Comparison of ENCODE assay signal across 9 mouse cellular contexts in genomic region chr11:54861471-54862420, GRCm38 (mm10). TPM values are rescaled to one million over a fixed set of nuclear protein-coding genes. Genes with fewer than 3 reads are reported as not detected.
DNase-seq lines count a peak whose midpoint lies in the region; ATAC-seq and TF ChIP-seq lines count a peak whose summit lies in the region.
"Had no signal": no experiment of that assay in that cellular context is flagged by ENCODE, and none has a peak within 500 bp of the region (broad histone marks: within the 10 kb centered on the region; RNA-seq: fewer than 3 reads in every experiment).

No protein-coding gene starts in this region.

- H3K27ac ChIP-seq in heart, embryonic 15.5 days: peak overlapping the region; percentile 92; the same call in 1 of the 2 replicates
- H3K27ac ChIP-seq in MEL (ENCODE audit: control insufficient read depth, low read depth, low read length): peak overlapping the region; percentile 10; the same call in 1 of the 2 replicates
- H3K27ac ChIP-seq in hindbrain, embryonic 12.5 days: no peak overlapping the region
- H3K27ac ChIP-seq in midbrain, embryonic 12.5 days (replicated peaks): no peak overlapping the region

- H3K4me1 ChIP-seq in heart, embryonic 15.5 days (replicated peaks): peaks cover 18% of the 10 kb centered on the region
- H3K4me1 ChIP-seq in MEL (ENCODE audit: control insufficient read depth in 1 of 2, insufficient read depth in 2 of 2, low read length in 2 of 2): peaks cover 0 to 15% of the 10 kb centered on the region in 2 experiments; a peak in 2 of 4 replicates
- peaks cover 13% of the 10 kb centered on the region for H3K4me1 ChIP-seq in hindbrain, embryonic 12.5 days
- peaks cover 18% of the 10 kb centered on the region for H3K4me1 ChIP-seq in midbrain, embryonic 12.5 days

- no peaks in the 10 kb centered on the region for H3K36me3 ChIP-seq in heart, embryonic 15.5 days
- H3K36me3 ChIP-seq in MEL (ENCODE audit: control insufficient read depth in 1 of 2, insufficient read depth in 2 of 2, low read length in 2 of 2): peaks cover 0 to 9% of the 10 kb centered on the region in 2 experiments; a peak in 2 of 4 replicates
- no peaks in the 10 kb centered on the region for H3K36me3 ChIP-seq in hindbrain, embryonic 12.5 days
- H3K36me3 ChIP-seq in midbrain, embryonic 12.5 days: no peaks in the 10 kb centered on the region

- no peak for TF ChIP-seq EP300 in MEL (IDR thresholded peaks at IDR 0.05; ENCODE audit: low read depth in 1 of 2, low read length in 2 of 2)

- ATAC-seq in heart, embryonic 15.5 days (replicated peaks; ENCODE audit: insufficient number of reproducible peaks, insufficient read depth, low FRiP score, low read depth): no peak
- ATAC-seq in hindbrain, embryonic 12.5 days (ENCODE audit: low FRiP score): no peak
- no peak for ATAC-seq in midbrain, embryonic 12.5 days (ENCODE audit: low FRiP score, low read depth)

- peaks cover 9% of the 10 kb centered on the region for H3K79me2 ChIP-seq in MEL (ENCODE audit: control insufficient read depth, insufficient read depth, low read length, poor library complexity)

- TF ChIP-seq POLR2A in MEL (IDR thresholded peaks at IDR 0.05; ENCODE audit: control insufficient read depth in 1 of 2, insufficient read depth in 1 of 2, low read depth in 1 of 2, low read length in 2 of 2, poor library complexity in 1 of 2): no peak

- no peak for TF ChIP-seq CTCF in MEL (IDR thresholded peaks at IDR 0.05 in 2 of 3, conservative IDR thresholded peaks at IDR 0.05 in 1 of 3; ENCODE audit: control insufficient read depth in 1 of 3, insufficient read depth in 1 of 3, low read depth in 2 of 3, low read length in 3 of 3, poor library complexity in 1 of 3, severe bottlenecking in 1 of 3)

- H3K9me3 ChIP-seq in heart, embryonic 15.5 days (replicated peaks): no peaks in the 10 kb centered on the region
- no peaks in the 10 kb centered on the region for H3K9me3 ChIP-seq in MEL (replicated peaks; ENCODE audit: insufficient read depth, low read length)
- H3K9me3 ChIP-seq in hindbrain, embryonic 12.5 days (replicated peaks): no peaks in the 10 kb centered on the region
- no peaks in the 10 kb centered on the region for H3K9me3 ChIP-seq in midbrain, embryonic 12.5 days

- intact Hi-C loops in left cerebral cortex, postnatal 25 days (cut with DNase I): loop anchor here (1.0 to 10.0 kb wide), 3 partner anchors 75 to 297 kb away; partner anchors contain the start of gene Cdc42se2

- no peak for DNase-seq in heart, adult 8-10 months (ENCODE audit: low spot score)
- no peak for DNase-seq in MEL (ENCODE audit: low read depth, low spot score)
- no peak for DNase-seq in left cerebral cortex, postnatal 25 days (ENCODE audit: low spot score in 2 of 2)
- no peak for DNase-seq in lung, postnatal 25 days (ENCODE audit: low spot score)
- no peak for DNase-seq in right cerebral cortex, adult 18-20 months
- DNase-seq: right cerebral cortex, postnatal 4 days had no signal

- no peaks in the 10 kb centered on the region for H3K27me3 ChIP-seq in heart, embryonic 15.5 days
- no peaks in the 10 kb centered on the region for H3K27me3 ChIP-seq in MEL (ENCODE audit: control insufficient read depth in 1 of 2, insufficient read depth in 2 of 2, low read length in 2 of 2)
- no peaks in the 10 kb centered on the region for H3K27me3 ChIP-seq in hindbrain, embryonic 12.5 days
- no peaks in the 10 kb centered on the region for H3K27me3 ChIP-seq in midbrain, embryonic 12.5 days

- TF ChIP-seq RAD21 in MEL (IDR thresholded peaks at IDR 0.05; ENCODE audit: low read depth, low read length): no peak

- WGBS in heart, embryonic 15.5 days: 85% methylated on average over 5 of the region's 5 CpGs
- WGBS in hindbrain, embryonic 12.5 days: 96% methylated on average over 5 of the region's 5 CpGs
- WGBS in midbrain, embryonic 12.5 days: 91% methylated on average over 5 of the region's 5 CpGs

- H3K4me3 ChIP-seq in heart, embryonic 15.5 days: no peak overlapping the region
- H3K4me3 ChIP-seq in MEL (ENCODE audit: control insufficient read depth in 1 of 2, insufficient read depth in 1 of 2, low read depth in 2 of 2, low read length in 2 of 2): no peak overlapping the region; a peak in 1 of 4 replicates
- H3K4me3 ChIP-seq in hindbrain, embryonic 12.5 days: 0 out of 2 replicates have a peak overlapping the region, but pooled peaks have one; percentile 59
- H3K4me3 ChIP-seq in midbrain, embryonic 12.5 days: no peak overlapping the region

- H3K4me2 ChIP-seq in heart, embryonic 15.5 days: peak overlapping the region; percentile 65
- H3K4me2 ChIP-seq in hindbrain, embryonic 12.5 days (replicated peaks): peak overlapping the region; percentile 59
- peak overlapping the region; percentile 88; the same call in 1 of the 2 replicates for H3K4me2 ChIP-seq in midbrain, embryonic 12.5 days (replicated peaks)

- H3K9ac ChIP-seq in heart, embryonic 15.5 days: no peak overlapping the region
- H3K9ac ChIP-seq in MEL (ENCODE audit: control insufficient read depth, low read depth, low read length, poor library complexity, severe bottlenecking): no peak overlapping the region
- no peak overlapping the region for H3K9ac ChIP-seq in hindbrain, embryonic 12.5 days
- H3K9ac ChIP-seq in midbrain, embryonic 12.5 days (replicated peaks): no peak overlapping the region

TF ChIP-seq in MEL, 35 proteins besides CTCF, POLR2A, EP300 and RAD21:
- TF ChIP-seq TAL1 (IDR thresholded peaks at IDR 0.05; ENCODE audit: low read length) (no peak), MYB (IDR thresholded peaks at IDR 0.05; ENCODE audit: low read depth, low read length) (no peak), POLR2AphosphoS2 (IDR thresholded peaks at IDR 0.05; ENCODE audit: low read length) (no peak), MXI1 (IDR thresholded peaks at IDR 0.05; ENCODE audit: low read depth, low read length) (no peak), MYC (IDR thresholded peaks at IDR 0.05; ENCODE audit: low read depth, low read length) (no peak), ETS1 (IDR thresholded peaks at IDR 0.05; ENCODE audit: low read depth, low read length) (no peak), TCF12 (IDR thresholded peaks at IDR 0.05; ENCODE audit: low read depth, low read length) (no peak), CHD2 (IDR thresholded peaks at IDR 0.05; ENCODE audit: low read length) (no peak), ZNF384 (IDR thresholded peaks at IDR 0.05; ENCODE audit: low read depth, low read length) (no peak), MAFK (IDR thresholded peaks at IDR 0.05; ENCODE audit: borderline replicate concordance, low read depth, low read length) (no peak), JUND (IDR thresholded peaks at IDR 0.05; ENCODE audit: low read depth, low read length) (no peak), POLR2AphosphoS5 (IDR thresholded peaks at IDR 0.05; ENCODE audit: borderline replicate concordance, low read depth, low read length) (no peak), MAX (IDR thresholded peaks at IDR 0.05; ENCODE audit: low read length) (no peak)
TF ChIP-seq in MEL: peak in this region for 0.

RNA-seq across cellular contexts. Expression of gene Lyrm7, which starts 1.0 kb away (rescaled TPM):
- polyA plus RNA-seq in heart, embryonic 15.5 days (2015; fragmentation: Nextera tagmentation; extraction: Ambion mirVana): 17.5 and 24.7 TPM in 2 replicates
- total RNA-seq in heart, adult 8-10 months (2022): 10 to 100 TPM; 35.9 to 40.2 (median 39.3) TPM
- total RNA-seq in MEL (2012; rRNA removed): 12.3 and 12.7 TPM in 2 replicates
- polyA plus RNA-seq in MEL (2012; ENCODE audit: insufficient read depth in 1 of 2, insufficient read length in 2 of 2, low read depth in 1 of 2, low replicate concordance in 2 of 2, missing spikeins in 1 of 2): 100 to 1,000 TPM in 1 of 2 experiments, 10 to 100 TPM in 1; 20.9 to 188 TPM
- 5.5 and 10.8 TPM in 2 replicates for polyA plus RNA-seq in hindbrain, embryonic 12.5 days (2016; fragmentation: Nextera tagmentation; extraction: Ambion mirVana)
- 8.9 TPM in 2 replicates for polyA plus RNA-seq in midbrain, embryonic 12.5 days (2016; fragmentation: Nextera tagmentation; extraction: Ambion mirVana)
- total RNA-seq in left cerebral cortex, postnatal 25 days (2021): 10 to 100 TPM; 26.2 to 27.2 TPM

RNA-seq across cellular contexts. Expression of gene Hint1, which starts 4.4 kb away (rescaled TPM):
- polyA plus RNA-seq in heart, embryonic 15.5 days (2015; fragmentation: Nextera tagmentation; extraction: Ambion mirVana): 497 and 753 TPM in 2 replicates
- total RNA-seq in heart, adult 8-10 months (2022): 100 to 1,000 TPM; 213 to 341 (median 275) TPM
- 567 and 640 TPM in 2 replicates for total RNA-seq in MEL (2012; rRNA removed)
- 1,000 to 10,000 TPM in 1 of 2 experiments, 100 to 1,000 TPM in 1; 529 to 2,790 TPM for polyA plus RNA-seq in MEL (2012; ENCODE audit: insufficient read depth in 1 of 2, insufficient read length in 2 of 2, low read depth in 1 of 2, low replicate concordance in 2 of 2, missing spikeins in 1 of 2)
- 642 and 656 TPM in 2 replicates for polyA plus RNA-seq in hindbrain, embryonic 12.5 days (2016; fragmentation: Nextera tagmentation; extraction: Ambion mirVana)
- 664 and 700 TPM in 2 replicates for polyA plus RNA-seq in midbrain, embryonic 12.5 days (2016; fragmentation: Nextera tagmentation; extraction: Ambion mirVana)
- total RNA-seq in left cerebral cortex, postnatal 25 days (2021): 100 to 1,000 TPM; 236 to 265 TPM

RNA-seq across cellular contexts. Expression of gene Gpx3, which starts 40.5 kb away (rescaled TPM):
- 751 and 850 TPM in 2 replicates for polyA plus RNA-seq in heart, embryonic 15.5 days (2015; fragmentation: Nextera tagmentation; extraction: Ambion mirVana)
- total RNA-seq in heart, adult 8-10 months (2022): 100 to 1,000 TPM; 188 to 354 (median 218) TPM
- total RNA-seq in MEL (2012; rRNA removed): 0.12 TPM in 1 of 2 replicates, not detected in the other
- under 1 TPM in 1 of 2 experiments, not detected in 1; 0.15 TPM for polyA plus RNA-seq in MEL (2012; ENCODE audit: insufficient read depth in 1 of 2, insufficient read length in 2 of 2, low read depth in 1 of 2, low replicate concordance in 2 of 2, missing spikeins in 1 of 2)
- 67.5 and 68.6 TPM in 2 replicates for polyA plus RNA-seq in hindbrain, embryonic 12.5 days (2016; fragmentation: Nextera tagmentation; extraction: Ambion mirVana)
- polyA plus RNA-seq in midbrain, embryonic 12.5 days (2016; fragmentation: Nextera tagmentation; extraction: Ambion mirVana): 36.1 and 39.7 TPM in 2 replicates
- total RNA-seq in left cerebral cortex, postnatal 25 days (2021): 1 to 10 TPM; 8.6 to 9.7 TPM

Comparison
In these comparisons a context has a peak if more than half of its experiments do, and no peak if none do; other contexts are left out.
1. H3K27ac ChIP-seq: peak in heart, embryonic 15.5 days (single experiment) and MEL (single experiment); none in hindbrain, embryonic 12.5 days (single experiment) and midbrain, embryonic 12.5 days (single experiment).
2. RNA of gene Gpx3, which starts 40.5 kb away (polyA plus RNA-seq): 751 to 850 TPM in heart, embryonic 15.5 days, 67.5 to 68.6 TPM in hindbrain, embryonic 12.5 days and 36.1 to 39.7 TPM in midbrain, embryonic 12.5 days; 0.15 TPM in MEL; every median in the first group is over 10 times any median in the second.
3. Peak in every context shown above with its lines, with median percentiles within 50 percentile points of each other: H3K4me2 ChIP-seq.